23 mouse cellular contexts compared by ENCODE assay signal in genomic region chr5:26586108-26586507, GRCm38 (mm10).
DNase-seq lines count a peak whose midpoint lies in the region; ATAC-seq and TF ChIP-seq lines count a peak whose summit lies in the region.
"Had no signal": no experiment of that assay in that cellular context is flagged by ENCODE, and none has a peak within 500 bp of the region (broad histone marks: within the 10 kb centered on the region; RNA-seq: fewer than 3 reads in every experiment).

No protein-coding gene starts in this region.

- no peak overlapping the region for H3K9ac ChIP-seq in midbrain, embryonic 13.5 days (replicated peaks)
- H3K9ac ChIP-seq in midbrain, postnatal 0 days (replicated peaks; ENCODE audit: low read length, poor library complexity, severe bottlenecking) = no peak overlapping the region
- H3K9ac ChIP-seq in midbrain, embryonic 15.5 days = no peak overlapping the region
- H3K9ac ChIP-seq: embryonic facial prominence, embryonic 12.5 days; forebrain, embryonic 13.5 days; forebrain, embryonic 15.5 days; forebrain, postnatal 0 days had no signal

- no peak overlapping the region for H3K4me2 ChIP-seq in midbrain, embryonic 13.5 days (replicated peaks)
- H3K4me2 ChIP-seq in midbrain, postnatal 0 days (ENCODE audit: low read depth, low read length, poor library complexity, severe bottlenecking) = no peak overlapping the region
- H3K4me2 ChIP-seq in midbrain, embryonic 15.5 days = no peak overlapping the region
- H3K4me2 ChIP-seq: embryonic facial prominence, embryonic 12.5 days; forebrain, embryonic 13.5 days; forebrain, embryonic 15.5 days had no signal

- H3K4me1 ChIP-seq in midbrain, embryonic 13.5 days (replicated peaks) = no peaks in the 10 kb centered on the region
- no peaks in the 10 kb centered on the region for H3K4me1 ChIP-seq in midbrain, postnatal 0 days (ENCODE audit: insufficient read depth, low read length)
- no peaks in the 10 kb centered on the region for H3K4me1 ChIP-seq in midbrain, embryonic 15.5 days
- peaks cover 5% of the 10 kb centered on the region for H3K4me1 ChIP-seq in midbrain, embryonic 10.5 days
- H3K4me1 ChIP-seq: embryonic facial prominence, embryonic 10.5 days; embryonic facial prominence, embryonic 12.5 days; forebrain, embryonic 13.5 days; forebrain, embryonic 15.5 days had no signal

- H3K4me3 ChIP-seq in midbrain, embryonic 13.5 days (replicated peaks) = no peak overlapping the region
- no peak overlapping the region for H3K4me3 ChIP-seq in midbrain, postnatal 0 days (ENCODE audit: low read depth, low read length)
- no peak overlapping the region for H3K4me3 ChIP-seq in midbrain, embryonic 15.5 days
- no peak overlapping the region for H3K4me3 ChIP-seq in midbrain, embryonic 10.5 days
- H3K4me3 ChIP-seq: embryonic facial prominence, embryonic 10.5 days; embryonic facial prominence, embryonic 12.5 days; forebrain, embryonic 13.5 days; forebrain, embryonic 15.5 days had no signal

- no peak for DNase-seq in midbrain, postnatal 0 days (ENCODE audit: low spot score)
- DNase-seq in midbrain, embryonic 10.5 days (ENCODE audit: low spot score) = no peak
- no peak for DNase-seq in adrenal gland, postnatal 10 days
- DNase-seq: adrenal gland, adult 8-10 months; adrenal gland, postnatal 25 days; B cell, adult 2 months; cerebellum, adult 11-12 months; cerebellum, adult 2 months; cerebellum, adult 9-10 months; cerebellum, postnatal 10 days; cerebellum, postnatal 25 days; forebrain, postnatal 0 days had no signal

- no peaks in the 10 kb centered on the region for H3K27me3 ChIP-seq in midbrain, embryonic 13.5 days
- H3K27me3 ChIP-seq in midbrain, postnatal 0 days (ENCODE audit: insufficient read depth, low read length) = no peaks in the 10 kb centered on the region
- no peaks in the 10 kb centered on the region for H3K27me3 ChIP-seq in midbrain, embryonic 15.5 days (replicated peaks)
- no peaks in the 10 kb centered on the region for H3K27me3 ChIP-seq in midbrain, embryonic 10.5 days (ENCODE audit: low read depth, poor library complexity, severe bottlenecking)
- H3K27me3 ChIP-seq: CH12.LX; embryonic facial prominence, embryonic 12.5 days; forebrain, embryonic 13.5 days; forebrain, embryonic 15.5 days; Patski had no signal

- ATAC-seq in midbrain, embryonic 13.5 days = 0 out of 2 replicates have a peak, but pooled peaks have one; percentile 48
- ATAC-seq in midbrain, postnatal 0 days (ENCODE audit: low FRiP score) = no peak
- peak; percentile 62; the same call in 1 of the 2 replicates for ATAC-seq in midbrain, embryonic 15.5 days (replicated peaks)
- ATAC-seq: activated CD4-positive, CD25-positive, alpha-beta regulatory T cell, adult 4 months; CD4-positive, CD25-positive, alpha-beta regulatory T cell, adult 4 months; forebrain, embryonic 13.5 days; forebrain, embryonic 15.5 days; forebrain, postnatal 0 days; Patski had no signal

- no peaks in the 10 kb centered on the region for H3K9me3 ChIP-seq in midbrain, embryonic 13.5 days
- no peaks in the 10 kb centered on the region for H3K9me3 ChIP-seq in midbrain, postnatal 0 days (ENCODE audit: low read length)
- no peaks in the 10 kb centered on the region for H3K9me3 ChIP-seq in midbrain, embryonic 15.5 days
- 0 out of 2 replicates have a peak, but pooled peaks cover 7% of the 10 kb centered on the region for H3K9me3 ChIP-seq in midbrain, embryonic 10.5 days (replicated peaks)
- H3K9me3 ChIP-seq: embryonic facial prominence, embryonic 10.5 days; embryonic facial prominence, embryonic 12.5 days; forebrain, embryonic 13.5 days; forebrain, embryonic 15.5 days had no signal

- H3K36me3 ChIP-seq in midbrain, embryonic 13.5 days = no peaks in the 10 kb centered on the region
- H3K36me3 ChIP-seq in midbrain, postnatal 0 days (ENCODE audit: insufficient read depth, low read length) = no peaks in the 10 kb centered on the region
- H3K36me3 ChIP-seq in midbrain, embryonic 15.5 days (replicated peaks) = no peaks in the 10 kb centered on the region
- no peaks in the 10 kb centered on the region for H3K36me3 ChIP-seq in midbrain, embryonic 10.5 days
- H3K36me3 ChIP-seq: embryonic facial prominence, embryonic 10.5 days; embryonic facial prominence, embryonic 12.5 days; forebrain, embryonic 15.5 days; G1E had no signal

- TF ChIP-seq CTCF in midbrain, postnatal 0 days (IDR thresholded peaks at IDR 0.05) = no peak

- no peak overlapping the region for H3K27ac ChIP-seq in midbrain, embryonic 13.5 days
- H3K27ac ChIP-seq in midbrain, postnatal 0 days (ENCODE audit: low read depth, low read length) = no peak overlapping the region
- no peak overlapping the region for H3K27ac ChIP-seq in midbrain, embryonic 15.5 days
- H3K27ac ChIP-seq in midbrain, embryonic 10.5 days (replicated peaks) = no peak overlapping the region
- H3K27ac ChIP-seq: embryonic facial prominence, embryonic 10.5 days; embryonic facial prominence, embryonic 12.5 days; forebrain, embryonic 13.5 days; forebrain, embryonic 15.5 days had no signal

- WGBS in midbrain, embryonic 13.5 days = 67% methylated on average over 5 of the region's 5 CpGs
- 59% methylated on average over 5 of the region's 5 CpGs for WGBS in midbrain, postnatal 0 days
- 70% methylated on average over 5 of the region's 5 CpGs for WGBS in midbrain, embryonic 15.5 days
- WGBS in midbrain, embryonic 10.5 days = 88% methylated on average over 5 of the region's 5 CpGs
